Comparison of ENCODE assay signal across 32 mouse cellular contexts in the genomic region with DNA sequence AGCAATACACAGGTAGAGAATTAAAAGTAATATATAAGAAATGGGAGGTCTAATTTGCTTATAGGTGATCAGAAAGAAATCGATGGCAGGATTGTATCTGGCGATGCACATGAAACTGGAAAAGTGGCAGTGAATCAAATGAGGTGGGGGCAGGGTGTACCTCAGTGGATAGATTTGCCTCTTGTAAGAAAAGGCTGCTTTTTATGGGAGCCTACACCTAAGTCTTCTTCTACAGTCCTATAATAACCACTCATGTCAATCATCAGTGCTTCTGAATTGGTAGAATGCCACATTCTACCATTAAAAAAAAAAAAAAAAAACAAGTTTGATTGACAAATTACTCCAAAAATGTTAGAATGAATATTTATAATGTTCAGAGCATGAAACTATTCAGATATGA.
"Had no signal": no experiment of that assay in that cellular context is flagged by ENCODE, and none has a peak within 500 bp of the region (broad histone marks: within the 10 kb centered on the region; RNA-seq: fewer than 3 reads in every experiment).

No protein-coding gene starts in this region.

- DNase-seq: left cerebral cortex, postnatal 4 days; liver; liver, embryonic 13.5 days; liver, postnatal 0 days; lung, adult 18-20 months; lung, adult 2 months; lung, embryonic 14.5 days; lung, postnatal 10 days; lung, postnatal 14 days; lung, postnatal 36 days; lung, postnatal 4 days; midbrain, embryonic 14.5 days had no signal

- H3K27me3 ChIP-seq: limb, embryonic 12.5 days; limb, embryonic 13.5 days; limb, embryonic 15.5 days; liver, embryonic 12.5 days; liver, embryonic 13.5 days; liver, embryonic 15.5 days; lung, embryonic 15.5 days; megakaryocyte, embryonic 14.5 days; midbrain, embryonic 12.5 days; midbrain, embryonic 13.5 days; midbrain, embryonic 15.5 days; neural tube, embryonic 12.5 days had no signal

- ATAC-seq: liver, embryonic 12.5 days; liver, postnatal 0 days; lung, postnatal 0 days; midbrain, embryonic 16.5 days had no signal

- H3K27ac ChIP-seq: limb, embryonic 10.5 days; limb, embryonic 12.5 days; limb, embryonic 13.5 days; limb, embryonic 15.5 days; liver, embryonic 12.5 days; liver, embryonic 13.5 days; liver, embryonic 14.5 days; liver, embryonic 15.5 days; lung, embryonic 15.5 days; macrophage; midbrain, embryonic 10.5 days; midbrain, embryonic 12.5 days; midbrain, embryonic 13.5 days; midbrain, embryonic 15.5 days; neural tube, embryonic 12.5 days had no signal

- H3K4me2 ChIP-seq: limb, embryonic 12.5 days; limb, embryonic 13.5 days; limb, embryonic 15.5 days; liver, embryonic 11.5 days; liver, embryonic 12.5 days; liver, embryonic 13.5 days; liver, embryonic 15.5 days; lung, embryonic 14.5 days; lung, embryonic 15.5 days; midbrain, embryonic 11.5 days; midbrain, embryonic 12.5 days; midbrain, embryonic 13.5 days; midbrain, embryonic 15.5 days; neural tube, embryonic 12.5 days had no signal

- H3K4me3 ChIP-seq: limb, embryonic 10.5 days; limb, embryonic 12.5 days; limb, embryonic 13.5 days; limb, embryonic 15.5 days; liver, embryonic 12.5 days; liver, embryonic 13.5 days; liver, embryonic 15.5 days; lung, embryonic 15.5 days; megakaryocyte, embryonic 14.5 days; midbrain, embryonic 10.5 days; midbrain, embryonic 12.5 days; midbrain, embryonic 13.5 days; midbrain, embryonic 15.5 days; myocyte; neural tube, embryonic 12.5 days had no signal

- H3K36me3 ChIP-seq: limb, embryonic 10.5 days; limb, embryonic 12.5 days; limb, embryonic 13.5 days; limb, embryonic 15.5 days; liver, embryonic 12.5 days; liver, embryonic 13.5 days; liver, embryonic 15.5 days; lung, embryonic 15.5 days; midbrain, embryonic 10.5 days; midbrain, embryonic 12.5 days; midbrain, embryonic 13.5 days; midbrain, embryonic 15.5 days; neural tube, embryonic 12.5 days had no signal

- H3K9ac ChIP-seq: limb, embryonic 12.5 days; limb, embryonic 13.5 days; limb, embryonic 15.5 days; liver, embryonic 12.5 days; liver, embryonic 13.5 days; liver, embryonic 14.5 days; liver, embryonic 15.5 days; liver, postnatal 0 days; lung, embryonic 14.5 days; lung, embryonic 15.5 days; midbrain, embryonic 12.5 days; midbrain, embryonic 13.5 days; midbrain, embryonic 15.5 days; neural tube, embryonic 12.5 days had no signal

- H3K4me1 ChIP-seq: limb, embryonic 12.5 days; limb, embryonic 13.5 days; limb, embryonic 15.5 days; liver, embryonic 12.5 days; liver, embryonic 13.5 days; liver, embryonic 15.5 days; lung, embryonic 15.5 days; megakaryocyte, embryonic 14.5 days; midbrain, embryonic 10.5 days; midbrain, embryonic 12.5 days; midbrain, embryonic 13.5 days; neural tube, embryonic 12.5 days had no signal

- H3K9me3 ChIP-seq: limb, embryonic 10.5 days; limb, embryonic 12.5 days; limb, embryonic 13.5 days; limb, embryonic 15.5 days; liver, embryonic 12.5 days; liver, embryonic 13.5 days; liver, embryonic 15.5 days; lung, embryonic 15.5 days; megakaryocyte, embryonic 14.5 days; midbrain, embryonic 10.5 days; midbrain, embryonic 12.5 days; midbrain, embryonic 13.5 days; midbrain, embryonic 15.5 days; neural tube, embryonic 12.5 days had no signal
